Mouse (Mus musculus) kidney, postnatal 0 days (tissue): ENCODE data around the gene Abhd12b. TPM values are rescaled to one million over a fixed set of nuclear protein-coding genes. Genes with fewer than 3 reads are reported as not detected.

Experiments
- ATAC-seq: fragments of 200-750 bp; cut with Nextera tagmentation; replicated peaks from 2 replicates; pipeline ENCODE4 v1.8.0; 2017; ENCODE audit warnings: low read depth, moderate number of reproducible peaks, moderate TSS enrichment, moderate library complexity; ENCODE audit not compliant: low FRiP score
- DNase-seq: peaks from one replicate; pipeline ENCODE4 v3.0.0-alpha.2; 2016; ENCODE audit warnings: low spot score
- H3K27ac ChIP-seq: fragments of 300-500 bp; sonication (generic); 2 replicates; pipeline ENCODE4 v1.5.1; 2014; ENCODE audit warnings: mild to moderate bottlenecking
- H3K27me3 ChIP-seq: fragments of 300-500 bp; sonication (generic); 2 replicates; pipeline ENCODE4 v1.6.1; 2014; ENCODE audit warnings: low read length, mixed read lengths; ENCODE audit not compliant: insufficient read depth
- H3K36me3 ChIP-seq: fragments of 300-500 bp; sonication (generic); 2 replicates; pipeline ENCODE4 v1.6.1; 2014; ENCODE audit warnings: low read length, mixed read lengths; ENCODE audit not compliant: insufficient read depth
- H3K4me1 ChIP-seq: fragments of 300-500 bp; sonication (generic); replicated peaks from 2 replicates; pipeline ENCODE4 v1.6.1; 2014; ENCODE audit warnings: antibody characterized with exemption, low read length, mixed read lengths; ENCODE audit not compliant: insufficient read depth
- H3K4me2 ChIP-seq: fragments of 300-500 bp; sonication (generic); 2 replicates; pipeline ENCODE4 v1.6.1; 2014; ENCODE audit warnings: mild to moderate bottlenecking, low read length, moderate library complexity, mixed read lengths
- H3K4me3 ChIP-seq: fragments of 300-500 bp; sonication (generic); replicated peaks from 2 replicates; pipeline ENCODE4 v1.5.1; 2014; ENCODE audit warnings: low read depth, low read length
- H3K9ac ChIP-seq: fragments of 300-500 bp; sonication (generic); 2 replicates; pipeline ENCODE4 v1.6.1; 2014; ENCODE audit warnings: low read depth, low read length
- H3K9me3 ChIP-seq: fragments of 300-500 bp; sonication (generic); replicated peaks from 2 replicates; pipeline ENCODE4 v1.6.1; 2016; ENCODE audit warnings: low read length, inconsistent platforms, mixed read lengths
- CTCF ChIP-seq: IDR thresholded peaks from 2 replicates; pipeline ENCODE4 v1.5.1; 2016; ENCODE audit warnings: antibody characterized with exemption, low read depth, mild to moderate bottlenecking, moderate library complexity
- WGBS: fragments of 180-500 bp; shearing (Covaris S2); extraction: QIAGEN DNeasy Blood & Tissue Kit; methylation state at CpG from one replicate; pipeline ENCODE4 v1.1.7; 2014; 5-methylcytosine and 5-hydroxymethylcytosine counted together
- polyA plus RNA-seq: library from polyadenylated mRNA; unstranded; fragments of >200 nt; fragmentation: Nextera tagmentation; extraction: Ambion mirVana; gene quantifications from 2 replicates; pipeline ENCODE4 v1.2.1, GENCODE M21; 2015

Gene Abhd12b
- polyA plus RNA-seq, 1 experiment from 2014 or later: not detected

GRCm38 (mm10) chr12:70109921-70110320 is 44.0 kb upstream of the Abhd12b start:
- H3K36me3 ChIP-seq: no peaks in the 10 kb centered on the region
- no peak overlapping the region for H3K27ac ChIP-seq
- DNase-seq (no peak), ATAC-seq (no peak)
- WGBS: 40% methylated on average over 6 of the region's 6 CpGs
- H3K9ac ChIP-seq: no peak overlapping the region
- no peaks in the 10 kb centered on the region for H3K27me3 ChIP-seq
- H3K9me3 ChIP-seq: no peaks in the 10 kb centered on the region
- H3K4me3 ChIP-seq: peak overlapping the region; percentile 84
- peaks cover 26% of the 10 kb centered on the region; the same call in 1 of the 2 replicates for H3K4me1 ChIP-seq
- H3K4me2 ChIP-seq: peak overlapping the region; percentile 100
- TF ChIP-seq CTCF: no peak

GRCm38 (mm10) chr12:70110375-70111116 is 43.4 kb upstream of the Abhd12b start:
- 11% methylated on average over 23 of the region's 23 CpGs for WGBS
- Histone ChIP-seq H3K4me2 (peak overlapping the region; percentile 100), H3K9me3 (no peaks in the 10 kb centered on the region), H3K4me3 (peak overlapping the region; percentile 84), H3K9ac (peak overlapping the region; percentile 94), H3K4me1 (peaks cover 20% of the 10 kb centered on the region; the same call in 1 of the 2 replicates), H3K36me3 (no peaks in the 10 kb centered on the region), H3K27ac (no peak overlapping the region), H3K27me3 (no peaks in the 10 kb centered on the region)
- peak; percentile 31 for DNase-seq
- no peak for TF ChIP-seq CTCF
- ATAC-seq: no peak

GRCm38 (mm10) chr12:70111117-70111366 is 42.9 kb upstream of the Abhd12b start:
- no peaks in the 10 kb centered on the region for H3K36me3 ChIP-seq
- peak overlapping the region; percentile 94 for H3K9ac ChIP-seq
- H3K4me2 ChIP-seq: peak overlapping the region; percentile 100
- DNase-seq (no peak), ATAC-seq (no peak; the same call in 1 of the 2 replicates)
- H3K4me1 ChIP-seq: peaks cover 15% of the 10 kb centered on the region; the same call in 1 of the 2 replicates
- WGBS: 1% methylated on average over 16 of the region's 16 CpGs
- H3K4me3 ChIP-seq: peak overlapping the region; percentile 84
- H3K9me3 ChIP-seq: no peaks in the 10 kb centered on the region
- no peak for TF ChIP-seq CTCF
- no peaks in the 10 kb centered on the region for H3K27me3 ChIP-seq
- H3K27ac ChIP-seq: peak overlapping the region; percentile 92; the same call in 1 of the 2 replicates

- Histone ChIP-seq H3K9ac (peak overlapping the region; percentile 94), H3K4me1 (peaks cover 12% of the 10 kb centered on the region; the same call in 1 of the 2 replicates), H3K4me2 (peak overlapping the region; percentile 100), H3K27ac (peak overlapping the region; percentile 92), H3K9me3 (no peaks in the 10 kb centered on the region), H3K27me3 (no peaks in the 10 kb centered on the region), H3K36me3 (no peaks in the 10 kb centered on the region), H3K4me3 (peak overlapping the region; percentile 84)
- under 1% methylated on average over 77 of the region's 101 CpGs for WGBS
- ATAC-seq: peak; percentile 85
- no peak for TF ChIP-seq CTCF
- DNase-seq: peak; percentile 89
Observed at GRCm38 (mm10) chr12:70111367-70112089, 42.4 kb upstream of the Abhd12b start.

GRCm38 (mm10) chr12:70112090-70112383 is 41.9 kb upstream of the Abhd12b start:
- Histone ChIP-seq H3K9me3 (no peaks in the 10 kb centered on the region), H3K27ac (peak overlapping the region; percentile 92; the same call in 1 of the 2 replicates), H3K27me3 (no peaks in the 10 kb centered on the region), H3K36me3 (no peaks in the 10 kb centered on the region), H3K4me2 (peak overlapping the region; percentile 100), H3K4me3 (peak overlapping the region; percentile 84), H3K4me1 (peaks cover 12% of the 10 kb centered on the region; the same call in 1 of the 2 replicates), H3K9ac (peak overlapping the region; percentile 94)
- 0 out of 2 replicates have a peak, but pooled peaks have one; percentile 7 for TF ChIP-seq CTCF
- WGBS: 7% methylated on average over 14 of the region's 16 CpGs
- no peak for DNase-seq
- ATAC-seq: no peak; the same call in 1 of the 2 replicates

- DNase-seq: no peak
- 73% methylated on average over 11 of the region's 11 CpGs for WGBS
- no peak for TF ChIP-seq CTCF
- Histone ChIP-seq H3K27me3 (no peaks in the 10 kb centered on the region), H3K9me3 (no peaks in the 10 kb centered on the region), H3K36me3 (no peaks in the 10 kb centered on the region), H3K4me3 (no peak within 1 kb of the TSS), H3K9ac (no peak within 1 kb of the TSS), H3K4me1 (peaks cover 12% of the 10 kb centered on the region; the same call in 1 of the 2 replicates), H3K27ac (no peak within 1 kb of the TSS), H3K4me2 (no peak within 1 kb of the TSS)
- ATAC-seq: no peak
Observed at GRCm38 (mm10) chr12:70113351-70113750, 40.6 kb upstream of the Abhd12b start, which contains the start of gene Nin. TSS of gene Nin (minus strand) at chr12:70113717.
